11 mouse cellular contexts compared by ENCODE assay signal in genomic region chr19:43615074-43615445, GRCm38 (mm10). TPM values are rescaled to one million over a fixed set of nuclear protein-coding genes. Genes with fewer than 3 reads are reported as not detected.
DNase-seq lines count a peak whose midpoint lies in the region; ATAC-seq and TF ChIP-seq lines count a peak whose summit lies in the region.
"Had no signal": no experiment of that assay in that cellular context is flagged by ENCODE, and none has a peak within 500 bp of the region (broad histone marks: within the 10 kb centered on the region; RNA-seq: fewer than 3 reads in every experiment).

No protein-coding gene starts in this region.

- peaks cover 40% of the 10 kb centered on the region for H3K4me1 ChIP-seq in heart, embryonic 13.5 days
- H3K4me1 ChIP-seq in embryonic facial prominence, embryonic 10.5 days: peaks cover 55% of the 10 kb centered on the region
- H3K4me1 ChIP-seq in hindbrain, embryonic 15.5 days (replicated peaks): peaks cover 15% of the 10 kb centered on the region
- H3K4me1 ChIP-seq in midbrain, postnatal 0 days (ENCODE audit: insufficient read depth, low read length): no peaks in the 10 kb centered on the region

- no peak overlapping the region for H3K27ac ChIP-seq in heart, embryonic 13.5 days (replicated peaks)
- peak overlapping the region; percentile 78 for H3K27ac ChIP-seq in embryonic facial prominence, embryonic 10.5 days (replicated peaks)
- H3K27ac ChIP-seq in hindbrain, embryonic 15.5 days (replicated peaks): no peak overlapping the region
- H3K27ac ChIP-seq in midbrain, postnatal 0 days (ENCODE audit: low read depth, low read length): no peak overlapping the region
- no peak overlapping the region for H3K27ac ChIP-seq in layer of hippocampus, adult 2 months

- no peak overlapping the region for H3K9ac ChIP-seq in heart, embryonic 13.5 days
- no peak overlapping the region for H3K9ac ChIP-seq in hindbrain, embryonic 15.5 days
- H3K9ac ChIP-seq in midbrain, postnatal 0 days (replicated peaks; ENCODE audit: low read length, poor library complexity, severe bottlenecking): no peak overlapping the region

- ATAC-seq in heart, embryonic 13.5 days (ENCODE audit: extremely low read depth, insufficient number of reproducible peaks, low FRiP score, low TSS enrichment): no peak
- ATAC-seq in hindbrain, embryonic 15.5 days (ENCODE audit: low FRiP score, low read depth): no peak
- ATAC-seq in midbrain, postnatal 0 days (ENCODE audit: low FRiP score): no peak

- peak overlapping the region; percentile 67 for H3K4me2 ChIP-seq in heart, embryonic 13.5 days
- peak overlapping the region; percentile 42 for H3K4me2 ChIP-seq in hindbrain, embryonic 15.5 days
- H3K4me2 ChIP-seq in midbrain, postnatal 0 days (ENCODE audit: low read depth, low read length, poor library complexity, severe bottlenecking): peak overlapping the region; percentile 39

- TF ChIP-seq CTCF in midbrain, postnatal 0 days (IDR thresholded peaks at IDR 0.05): no peak
- TF ChIP-seq CTCF in layer of hippocampus, adult 2 months (conservative IDR thresholded peaks at IDR 0.05): no peak

- intact Hi-C loops in heart, postnatal 14 days (cut with DNase I): no loop called here

- no peaks in the 10 kb centered on the region for H3K9me3 ChIP-seq in heart, embryonic 13.5 days
- H3K9me3 ChIP-seq in embryonic facial prominence, embryonic 10.5 days: no peaks in the 10 kb centered on the region
- no peaks in the 10 kb centered on the region for H3K9me3 ChIP-seq in hindbrain, embryonic 15.5 days
- no peaks in the 10 kb centered on the region for H3K9me3 ChIP-seq in midbrain, postnatal 0 days (ENCODE audit: low read length)

- WGBS in heart, embryonic 13.5 days: 2% methylated on average over 19 of the region's 20 CpGs
- under 1% methylated on average over 20 of the region's 20 CpGs for WGBS in embryonic facial prominence, embryonic 10.5 days
- WGBS in hindbrain, embryonic 15.5 days: under 1% methylated on average over 20 of the region's 20 CpGs
- 2% methylated on average over 17 of the region's 20 CpGs for WGBS in midbrain, postnatal 0 days

- DNase-seq in heart, postnatal 14 days: no peak
- DNase-seq in embryonic facial prominence, embryonic 10.5 days (ENCODE audit: low spot score): no peak
- no peak for DNase-seq in midbrain, postnatal 0 days (ENCODE audit: low spot score)
- DNase-seq in adrenal gland, postnatal 4 days (ENCODE audit: low spot score in 2 of 2): no peak
- no peak for DNase-seq in spleen, adult 18-20 months
- no peak for DNase-seq in layer of hippocampus, adult 2 months (ENCODE audit: low spot score in 2 of 2)
- DNase-seq: cerebellum, adult 11 months; kidney, postnatal 36 days had no signal

- peaks cover 100% of the 10 kb centered on the region for H3K27me3 ChIP-seq in heart, embryonic 13.5 days (replicated peaks)
- peaks cover 100% of the 10 kb centered on the region for H3K27me3 ChIP-seq in embryonic facial prominence, embryonic 10.5 days (replicated peaks; ENCODE audit: low read depth, poor library complexity, severe bottlenecking)
- H3K27me3 ChIP-seq in hindbrain, embryonic 15.5 days: peaks cover 73% of the 10 kb centered on the region
- peaks cover 77% of the 10 kb centered on the region for H3K27me3 ChIP-seq in midbrain, postnatal 0 days (ENCODE audit: insufficient read depth, low read length)

- H3K36me3 ChIP-seq in heart, embryonic 13.5 days: no peaks in the 10 kb centered on the region
- H3K36me3 ChIP-seq in embryonic facial prominence, embryonic 10.5 days (replicated peaks): no peaks in the 10 kb centered on the region
- no peaks in the 10 kb centered on the region for H3K36me3 ChIP-seq in hindbrain, embryonic 15.5 days
- no peaks in the 10 kb centered on the region for H3K36me3 ChIP-seq in midbrain, postnatal 0 days (ENCODE audit: insufficient read depth, low read length)

- H3K4me3 ChIP-seq in heart, embryonic 13.5 days: peak overlapping the region; percentile 45
- peak overlapping the region; percentile 58 for H3K4me3 ChIP-seq in embryonic facial prominence, embryonic 10.5 days
- peak overlapping the region; percentile 18; the same call in 1 of the 2 replicates for H3K4me3 ChIP-seq in hindbrain, embryonic 15.5 days
- H3K4me3 ChIP-seq in midbrain, postnatal 0 days (ENCODE audit: low read depth, low read length): peak overlapping the region; percentile 26
- no peak overlapping the region for H3K4me3 ChIP-seq in layer of hippocampus, adult 2 months

RNA-seq across cellular contexts. Expression of gene Nkx2-3, which starts 2.9 kb away (rescaled TPM):
- 0.06 TPM in 1 of 2 replicates, not detected in the other for polyA plus RNA-seq in heart, embryonic 13.5 days (2015; fragmentation: Nextera tagmentation; extraction: Ambion mirVana)
- not detected for total RNA-seq in heart, postnatal 14 days (2021)
- 3.7 and 4.1 TPM in 2 replicates for polyA plus RNA-seq in embryonic facial prominence, embryonic 10.5 days (2016; fragmentation: Nextera tagmentation; extraction: Ambion mirVana)
- 0.21 and 1.1 TPM in 2 replicates for polyA plus RNA-seq in hindbrain, embryonic 15.5 days (2015; fragmentation: Nextera tagmentation; extraction: Ambion mirVana)
- total RNA-seq in midbrain, postnatal 0 days (2014; rRNA removed): 0.05 TPM in 1 of 2 replicates, not detected in the other
- polyA plus RNA-seq in midbrain, postnatal 0 days (2015; fragmentation: Nextera tagmentation; extraction: Ambion mirVana): 0.12 TPM in 1 of 2 replicates, not detected in the other
- total RNA-seq in adrenal gland, postnatal 4 days (2021): under 1 TPM in 1 of 2 experiments, not detected in 1; 0.28 TPM
- not detected for total RNA-seq in layer of hippocampus, adult 2 months (2021)
- polyA plus RNA-seq: CD4-positive, CD25-positive, alpha-beta regulatory T cell, adult 4 months had no signal

RNA-seq across cellular contexts. Expression of gene Slc25a28, which starts 59.6 kb away (rescaled TPM):
- polyA plus RNA-seq in heart, embryonic 13.5 days (2015; fragmentation: Nextera tagmentation; extraction: Ambion mirVana): 10.1 and 10.2 TPM in 2 replicates
- 10 to 100 TPM; 21.6 to 25.4 TPM for total RNA-seq in heart, postnatal 14 days (2021)
- polyA plus RNA-seq in embryonic facial prominence, embryonic 10.5 days (2016; fragmentation: Nextera tagmentation; extraction: Ambion mirVana): 10.3 and 10.9 TPM in 2 replicates
- polyA plus RNA-seq in hindbrain, embryonic 15.5 days (2015; fragmentation: Nextera tagmentation; extraction: Ambion mirVana): 16.0 and 16.4 TPM in 2 replicates
- total RNA-seq in midbrain, postnatal 0 days (2014; rRNA removed): 43.8 and 48.3 TPM in 2 replicates
- 15.2 and 15.5 TPM in 2 replicates for polyA plus RNA-seq in midbrain, postnatal 0 days (2015; fragmentation: Nextera tagmentation; extraction: Ambion mirVana)
- 10 to 100 TPM; 82.6 to 93.9 TPM for total RNA-seq in adrenal gland, postnatal 4 days (2021)
- 10 to 100 TPM; 44.3 to 45.2 TPM for total RNA-seq in layer of hippocampus, adult 2 months (2021)
